Mouse (Mus musculus) Patski (cell line): ENCODE data around the gene Fbxo7. TPM values are rescaled to one million over a fixed set of nuclear protein-coding genes. Genes with fewer than 3 reads are reported as not detected.
"Not testable (repeated sequence)": the region's sequence is repeated elsewhere in the genome, so short reads cannot be mapped to it uniquely, and the experiment has no call there.

Experiments used
- ATAC-seq: fragments of 100-300 bp; one replicate; pipeline ENCODE4 v1.8.0; 2021
- CTCF ChIA-PET: fragments of 350-600 bp; sonication (Branson Sonifier 250); formaldehyde crosslinking; loops from one replicate; lab custom pipeline; 2022; ENCODE audit warnings: inconsistent platforms; lab: Charles Lee
- POLR2A ChIA-PET: fragments of 350-600 bp; sonication (Branson Sonifier 250); formaldehyde crosslinking; loops from one replicate; lab custom pipeline; 2022; ENCODE audit warnings: antibody characterized with exemption, inconsistent platforms; lab: Charles Lee
- DNase-seq: peaks from one replicate; pipeline ENCODE4 v3.0.0-alpha.2; 2011; ENCODE audit warnings: low read depth, low spot score
- H3K27me3 ChIP-seq: fragments of 371-371 bp; one replicate; pipeline ENCODE4 v1.5.1; 2021
- CTCF ChIP-seq: fragments of 100-300 bp; IDR thresholded peaks from one replicate; pipeline ENCODE4 v1.5.1; 2021
- in situ Hi-C: fragments of 300-500 bp; cut with MboI; formaldehyde crosslinking; loops from 3 replicates; pipeline ENCODE4 v1.11.1; 2018; ENCODE audit warnings: low pct_unique_long_range_greater_than_20kb, mixed read lengths
- polyA plus RNA-seq: library from polyadenylated mRNA; unstranded; gene quantifications from one replicate; pipeline ENCODE4 v1.2.3, GENCODE M21; 2021

The Fbxo7 gene
- polyA plus RNA-seq, 1 experiment from 2014 or later, result 38.1 TPM

DNA sequence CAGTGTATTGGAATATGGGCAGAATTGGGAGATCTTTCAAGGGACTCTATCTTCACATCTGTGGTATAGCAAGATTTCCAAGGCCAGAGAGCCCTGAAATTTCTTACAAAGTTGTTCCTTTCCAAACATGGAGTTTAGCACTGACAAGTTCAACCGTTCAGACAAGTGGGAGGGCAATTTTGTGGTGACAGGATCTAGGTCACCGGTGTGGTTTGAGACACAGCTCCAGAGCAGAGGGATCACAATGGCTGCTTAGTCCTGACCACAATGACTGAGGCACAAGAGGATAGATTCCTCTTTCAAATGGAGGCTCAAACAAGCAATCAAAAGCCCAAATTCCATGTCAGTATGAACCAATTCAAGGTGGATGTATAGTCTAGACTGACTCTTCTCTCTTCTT lies 10.6 kb upstream of the Fbxo7 start:
- DNase-seq (no peak), ATAC-seq (no peak)
- in situ Hi-C loops, result no loop called here
- ChIA-PET POLR2A (no interaction called here), CTCF (interaction anchor here (0.8 kb wide), 1 partner anchor 11 kb away, joined by 3 read pairs; the partner anchor contains the start of gene Fbxo7)
- TF ChIP-seq CTCF, result no peak
- H3K27me3 ChIP-seq, result no peaks in the 10 kb centered on the region

GRCm38 (mm10) chr10:86011781-86012180 lies 10.0 kb upstream of the Fbxo7 start, which contains the start of gene Bpifc:
Gene Bpifc, minus strand, starts transcription at chr10:86011895.
- POLR2A ChIA-PET, result no interaction called here

GRCm38 (mm10) chr10:86017781-86018180 lies 4.0 kb upstream of the Fbxo7 start:
- ATAC-seq, result no peak
- no peak for DNase-seq
- CTCF ChIA-PET, result no interaction called here
- TF ChIP-seq CTCF, result no peak
- in situ Hi-C loops, result no loop called here
- POLR2A ChIA-PET, result no interaction called here
- H3K27me3 ChIP-seq, result no peaks in the 10 kb centered on the region

More at GRCm38 (mm10) chr10:86011781-86012180, 10.0 kb upstream of the Fbxo7 start, which contains the start of gene Bpifc:
- DNase-seq (no peak), ATAC-seq (no peak)
- CTCF ChIA-PET, result interaction anchor here (1.0 kb wide), 1 partner anchor 84 kb away, joined by 5 read pairs; the partner anchor contains the start of gene Ascl4
- no peak for TF ChIP-seq CTCF
- in situ Hi-C loops, result no loop called here
- no peaks in the 10 kb centered on the region for H3K27me3 ChIP-seq

- CTCF ChIA-PET, result interaction anchor here (1.1 kb wide), 1 partner anchor 320 kb away, joined by 3 read pairs; no protein-coding TSS in a partner anchor
- no peak for DNase-seq
- no peak for TF ChIP-seq CTCF
- ATAC-seq, result no peak
- in situ Hi-C loops, result no loop called here
- POLR2A ChIA-PET, result no interaction called here
- H3K27me3 ChIP-seq, result no peaks in the 10 kb centered on the region
Measured at GRCm38 (mm10) chr10:86018813-86019212, 3.0 kb upstream of the Fbxo7 start.

DNA sequence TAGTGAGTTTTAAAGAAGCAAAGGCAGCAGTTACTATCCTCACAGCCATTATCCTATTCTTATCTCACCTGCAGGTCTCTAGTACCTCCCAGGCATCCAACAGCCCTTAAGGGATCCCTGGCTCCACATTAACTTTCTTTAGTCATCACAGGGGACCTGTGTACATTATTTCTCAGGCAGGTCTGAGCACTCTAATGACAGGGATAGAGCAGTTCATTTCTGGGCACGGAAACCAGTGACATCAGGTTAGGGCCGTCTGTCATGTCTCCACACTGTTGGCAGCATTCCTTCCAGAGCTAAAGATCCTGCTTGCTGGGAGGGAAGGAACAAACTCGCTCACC lies 394 bp upstream of the Fbxo7 start:
- CTCF ChIA-PET, result interaction anchor here (0.6 to 4.0 kb wide), 33 partner anchors 9 to 442 kb away, joined by 3 to 15 read pairs (median 4); partner anchors contain the start of genes Rtcb and Timp3
- TF ChIP-seq CTCF, result no peak
- no peaks in the 10 kb centered on the region for H3K27me3 ChIP-seq
- POLR2A ChIA-PET, result interaction anchor here (0.7 kb wide), 1 partner anchor 360 kb away, joined by 3 read pairs; no protein-coding TSS in a partner anchor
- in situ Hi-C loops, result no loop called here
- ATAC-seq, result peak; percentile 23
- no peak for DNase-seq

GRCm38 (mm10) chr10:86022474-86022816 lies 673 bp downstream of the Fbxo7 start:
- DNase-seq (no peak), ATAC-seq (no peak)
- ChIA-PET CTCF (interaction anchor here (0.7 to 4.0 kb wide), 27 partner anchors 10 to 997 kb away, joined by 3 to 15 read pairs (median 5); no protein-coding TSS in a partner anchor), POLR2A (no interaction called here)
- in situ Hi-C loops, result no loop called here
- H3K27me3 ChIP-seq, result no peaks in the 10 kb centered on the region
- TF ChIP-seq CTCF, result no peak

DNA sequence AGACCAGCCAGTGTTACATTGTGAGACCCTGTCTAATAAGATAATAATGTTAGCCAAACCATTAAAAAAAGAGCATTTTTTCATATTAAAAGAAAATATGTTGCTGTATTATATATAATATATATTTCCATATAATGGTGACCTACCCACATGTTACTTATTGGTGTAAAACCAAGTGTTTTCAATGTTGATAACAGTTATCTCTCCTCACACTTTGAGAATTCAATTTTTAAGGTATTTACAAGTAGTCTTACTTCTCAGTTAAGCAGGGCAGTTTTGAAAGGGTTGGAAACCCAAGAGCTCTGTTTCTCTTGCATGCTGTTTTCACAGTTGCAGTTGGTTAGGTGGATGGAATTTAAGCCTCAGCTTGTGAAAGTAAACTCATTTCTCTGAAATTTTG lies 1.4 kb downstream of the Fbxo7 start:
- no peaks in the 10 kb centered on the region for H3K27me3 ChIP-seq
- in situ Hi-C loops, result no loop called here
- ChIA-PET POLR2A (no interaction called here), CTCF (interaction anchor here (1.3 to 4.0 kb wide), 10 partner anchors 19 to 273 kb away, joined by 3 to 15 read pairs (median 6); no protein-coding TSS in a partner anchor)
- no peak for TF ChIP-seq CTCF
- DNase-seq (no peak), ATAC-seq (no peak)

GRCm38 (mm10) chr10:86025906-86026305 lies 4.1 kb downstream of the Fbxo7 start:
- POLR2A ChIA-PET, result no interaction called here

GRCm38 (mm10) chr10:86026354-86026753 lies 4.6 kb downstream of the Fbxo7 start:
- CTCF ChIA-PET, result interaction anchor here (1.4 kb wide), 1 partner anchor 12 kb away, joined by 4 read pairs; no protein-coding TSS in a partner anchor
- DNase-seq (no peak), ATAC-seq (no peak)
- no peaks in the 10 kb centered on the region for H3K27me3 ChIP-seq
- TF ChIP-seq CTCF, result no peak
- POLR2A ChIA-PET, result no interaction called here
- in situ Hi-C loops, result no loop called here

More at GRCm38 (mm10) chr10:86025906-86026305, 4.1 kb downstream of the Fbxo7 start:
- in situ Hi-C loops, result no loop called here
- TF ChIP-seq CTCF, result no peak
- ATAC-seq (no peak), DNase-seq (no peak)
- H3K27me3 ChIP-seq, result no peaks in the 10 kb centered on the region
- CTCF ChIA-PET, result interaction anchor here (1.1 to 1.4 kb wide), 2 partner anchors 12 to 270 kb away, joined by 3 to 4 read pairs; no protein-coding TSS in a partner anchor

GRCm38 (mm10) chr10:86026807-86027206 lies 5.0 kb downstream of the Fbxo7 start:
- POLR2A ChIA-PET, in situ Hi-C loops: not testable (repeated sequence)

DNA sequence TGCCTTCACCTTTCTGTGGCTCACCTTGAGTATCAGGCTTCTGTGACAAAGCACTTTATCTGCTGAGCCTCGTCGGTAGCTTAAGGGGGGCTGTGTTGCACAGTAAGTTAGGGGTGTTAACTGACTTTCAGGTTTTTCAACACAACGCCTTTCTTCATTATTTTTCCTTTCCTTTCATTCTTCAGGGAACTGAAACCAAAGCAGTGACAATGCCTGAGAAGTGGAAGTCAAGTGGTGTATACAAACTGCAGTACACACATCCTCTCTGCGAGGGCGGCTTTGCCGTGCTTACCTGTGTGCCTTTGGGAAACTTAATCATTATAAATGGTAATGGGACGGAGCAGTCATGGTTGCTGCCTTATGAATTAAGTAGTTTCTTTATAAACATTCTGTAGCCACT lies 9.0 kb downstream of the Fbxo7 start:
- H3K27me3 ChIP-seq, result no peaks in the 10 kb centered on the region
- CTCF ChIA-PET, result no interaction called here
- no peak for DNase-seq
- in situ Hi-C loops, result no loop called here
- POLR2A ChIA-PET, result no interaction called here
- ATAC-seq, result no peak
- no peak for TF ChIP-seq CTCF

More at GRCm38 (mm10) chr10:86026807-86027206, 5.0 kb downstream of the Fbxo7 start:
- ATAC-seq, CTCF ChIA-PET, H3K27me3 ChIP-seq, DNase-seq: not testable (repeated sequence)
